Mouse (Mus musculus) c-Kit-negative CD71-positive TER-119-positive erythroid progenitor cells, embryonic 14.5 days (primary cell): ENCODE data around the gene Cdkn2aipnl.

Experiments used
- DNase-seq: peaks from one replicate; pipeline ENCODE4 v3.0.0-alpha.2; 2013; ENCODE audit warnings: low read depth, low spot score

The Cdkn2aipnl gene

DNA sequence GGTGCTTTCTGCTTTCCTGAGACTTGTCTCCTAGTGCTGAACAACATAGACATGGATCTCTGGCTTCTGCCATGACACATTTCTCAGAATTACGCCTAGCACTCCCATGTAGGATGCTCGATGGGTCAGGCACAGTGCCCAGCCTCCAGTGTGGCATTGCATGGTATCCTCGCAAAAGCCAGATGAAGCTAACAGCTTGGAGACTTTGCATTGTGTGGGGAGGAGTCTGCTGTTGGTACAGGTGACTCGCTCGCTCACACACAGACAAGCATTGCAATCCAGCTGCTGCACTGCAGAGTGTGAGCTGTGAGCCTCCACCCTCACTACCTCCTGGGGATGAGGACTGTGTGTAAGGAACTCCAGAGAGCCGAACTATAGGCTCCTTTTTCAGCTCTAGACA, 21.3 kb upstream of the Cdkn2aipnl start:
- no peak for DNase-seq

DNA sequence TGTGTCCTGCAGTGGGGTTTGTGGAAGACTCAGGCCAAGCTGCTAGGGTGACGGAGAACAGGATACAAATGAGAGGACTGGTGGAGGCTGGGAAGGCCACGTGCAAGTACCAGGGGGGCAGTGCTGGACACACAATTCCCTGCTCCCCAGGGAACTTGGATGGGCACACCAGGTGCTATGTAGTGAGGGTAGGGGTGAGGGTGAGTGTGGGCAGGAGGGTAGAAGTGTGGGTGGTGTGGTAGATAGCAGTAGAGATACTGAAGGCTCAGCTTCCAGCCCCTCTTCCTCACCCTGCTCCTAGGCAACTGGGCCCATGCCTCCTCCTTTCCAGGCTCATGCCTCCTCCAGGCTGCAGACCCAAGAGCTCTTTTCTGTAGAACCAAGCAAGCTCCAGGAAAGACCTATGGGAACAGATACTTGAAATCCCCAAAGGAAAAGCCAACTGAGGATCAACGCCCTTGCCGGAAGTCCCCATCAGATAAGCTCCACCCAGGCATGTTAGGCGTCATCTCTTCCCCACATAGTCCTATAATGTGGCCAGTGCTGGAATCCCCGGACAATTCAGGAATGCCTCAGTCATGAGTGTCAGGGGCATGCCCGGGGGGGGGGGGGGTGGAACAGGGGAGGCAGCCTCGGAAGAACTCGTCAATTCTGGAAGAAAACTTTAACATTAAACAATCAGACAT, 18.2 kb upstream of the Cdkn2aipnl start:
- DNase-seq, result no peak

- DNase-seq, result no peak
Measured at GRCm38 (mm10) chr11:51949919-51950318, 17.5 kb upstream of the Cdkn2aipnl start.

DNA sequence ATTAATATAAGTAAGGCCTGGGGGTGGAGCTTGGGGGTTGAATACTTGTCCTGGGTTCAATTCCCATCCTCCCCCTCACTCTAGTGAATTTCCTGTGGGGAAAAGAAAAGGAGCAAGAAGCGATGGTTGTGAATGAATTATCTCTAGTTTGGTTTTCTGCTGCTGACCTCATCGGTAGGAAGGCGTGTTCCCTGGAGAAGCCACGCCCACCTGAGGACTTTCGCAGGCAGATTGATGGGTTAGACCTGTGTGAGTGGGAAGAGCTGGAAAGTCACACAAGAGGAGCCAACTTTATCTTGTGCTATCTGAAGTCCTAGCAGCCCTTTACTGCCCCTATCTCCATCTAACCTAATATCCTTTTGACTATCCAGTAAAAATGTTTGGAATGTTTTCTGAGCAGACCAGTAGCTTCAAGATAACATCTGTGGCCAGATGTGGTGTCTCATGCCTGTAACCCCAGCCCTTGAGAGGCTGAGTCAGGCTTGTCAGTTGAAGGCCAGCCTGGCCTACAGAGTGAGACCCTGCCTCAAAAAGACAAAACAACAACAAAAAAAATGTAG, 15.5 kb upstream of the Cdkn2aipnl start:
- DNase-seq, result no peak

DNA sequence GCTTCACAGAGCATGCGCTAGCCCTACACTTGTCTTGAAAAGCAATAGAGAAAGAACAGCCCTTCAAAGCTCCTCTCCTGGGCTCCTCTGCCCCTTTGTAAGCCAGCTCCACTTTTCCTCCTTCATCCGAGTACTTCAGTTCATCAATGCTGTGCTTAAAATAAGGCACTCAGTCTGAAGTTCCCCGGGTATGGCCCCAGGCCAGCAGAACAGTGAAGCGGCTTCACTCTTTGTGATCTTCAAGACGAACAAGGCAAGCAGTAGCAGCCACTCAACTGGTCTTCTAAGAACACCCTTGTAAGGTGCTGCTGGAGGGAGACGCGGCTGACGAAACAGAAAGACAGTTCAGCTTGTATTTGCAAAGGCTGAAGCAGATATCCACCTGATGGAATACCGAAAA, 11.3 kb upstream of the Cdkn2aipnl start:
- no peak for DNase-seq

DNA sequence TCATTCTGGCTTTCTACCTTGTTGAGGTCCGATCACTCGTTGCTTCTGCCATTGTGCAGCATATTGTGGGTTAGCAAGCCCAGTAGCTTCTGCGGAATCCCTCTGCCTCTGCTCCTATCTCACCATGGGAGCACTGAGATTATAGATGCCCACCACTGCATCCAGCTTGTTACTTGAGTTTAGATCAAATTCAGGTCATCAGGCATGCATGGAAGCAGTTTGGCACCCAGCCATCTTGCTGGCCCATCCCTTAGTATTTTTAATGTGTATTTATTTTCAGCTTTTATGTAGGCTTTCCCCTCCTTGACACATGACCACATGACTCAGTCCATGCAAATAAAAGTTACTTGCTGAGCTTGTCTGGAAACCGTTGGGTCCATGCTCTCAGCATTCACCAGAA, 9.7 kb upstream of the Cdkn2aipnl start:
- DNase-seq, result no peak

DNA sequence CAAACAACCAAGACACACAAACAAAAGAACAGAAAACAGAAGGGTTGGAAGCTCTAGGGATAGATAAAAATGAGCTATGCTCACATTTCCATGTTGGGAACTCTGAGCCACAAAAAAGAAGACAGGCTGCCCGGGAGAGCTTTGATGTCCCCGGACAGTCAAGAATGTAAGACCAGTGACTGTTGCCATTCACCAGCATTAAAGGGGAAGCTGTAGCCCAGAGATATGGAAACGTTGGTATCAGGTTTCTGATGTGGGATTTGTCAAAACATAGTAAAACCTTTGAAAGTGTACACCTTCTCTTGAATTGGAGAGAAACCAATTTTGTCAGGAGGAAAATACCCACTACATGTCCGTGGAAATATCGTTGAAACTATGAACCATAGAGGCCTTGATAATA, 8.0 kb upstream of the Cdkn2aipnl start:
- no peak for DNase-seq

GRCm38 (mm10) chr11:51960061-51960460, 7.4 kb upstream of the Cdkn2aipnl start:
- DNase-seq, result no peak

DNA sequence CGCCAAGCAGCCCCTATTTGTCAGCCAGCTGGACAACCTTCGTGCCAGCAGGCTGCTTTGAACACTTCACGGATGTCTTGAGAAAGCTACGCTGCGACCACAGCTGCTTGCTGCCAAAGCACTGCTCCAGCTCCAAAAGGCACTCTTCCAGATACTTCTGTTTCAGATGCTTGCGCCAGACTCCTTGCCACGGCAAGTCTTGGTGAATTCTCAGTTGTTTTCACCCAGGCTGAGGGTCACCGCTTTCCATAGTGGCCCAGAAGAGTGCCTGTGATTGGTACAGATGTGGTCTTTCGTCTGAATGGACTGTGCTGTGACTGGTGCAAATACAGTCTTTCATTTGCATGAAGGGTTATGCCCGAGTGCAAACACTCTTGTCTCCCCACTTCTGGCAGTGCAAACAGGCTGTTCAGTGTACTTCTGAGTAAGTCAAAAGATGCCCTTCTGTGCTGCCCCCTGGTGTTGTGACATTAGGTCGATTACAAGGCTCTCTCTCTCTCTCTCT, 6.4 kb upstream of the Cdkn2aipnl start:
- DNase-seq, result no peak

GRCm38 (mm10) chr11:51961761-51962160, 5.7 kb upstream of the Cdkn2aipnl start:
- DNase-seq, result no peak

- no peak for DNase-seq
Measured at GRCm38 (mm10) chr11:51962277-51962676, 5.2 kb upstream of the Cdkn2aipnl start.

- DNase-seq, result no peak
Measured at GRCm38 (mm10) chr11:51966651-51967050, 810 bp upstream of the Cdkn2aipnl start.

- no peak for DNase-seq
Measured at GRCm38 (mm10) chr11:51968896-51969295, 1.4 kb downstream of the Cdkn2aipnl start.

DNA sequence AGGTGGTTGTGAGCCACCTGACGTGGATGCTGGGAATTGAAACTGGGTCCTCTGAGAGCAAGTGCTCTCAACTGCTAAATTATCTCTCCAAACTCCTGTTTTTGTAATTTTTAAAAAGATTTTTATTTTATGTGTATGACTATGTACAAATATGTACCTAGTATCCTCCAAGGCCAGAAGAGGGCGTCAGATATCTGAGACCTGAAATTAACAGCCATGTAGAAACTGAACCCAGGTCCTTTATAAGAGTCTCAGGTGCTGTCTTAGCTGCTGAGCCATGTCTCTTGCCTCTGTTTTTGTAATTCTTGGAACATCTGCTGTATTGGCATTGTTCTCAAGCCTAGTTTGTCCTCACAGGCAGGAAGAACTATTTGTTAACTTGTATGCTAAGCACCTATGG, 2.0 kb downstream of the Cdkn2aipnl start:
- no peak for DNase-seq

GRCm38 (mm10) chr11:51971644-51972043, 4.2 kb downstream of the Cdkn2aipnl start:
- DNase-seq, result no peak

DNA sequence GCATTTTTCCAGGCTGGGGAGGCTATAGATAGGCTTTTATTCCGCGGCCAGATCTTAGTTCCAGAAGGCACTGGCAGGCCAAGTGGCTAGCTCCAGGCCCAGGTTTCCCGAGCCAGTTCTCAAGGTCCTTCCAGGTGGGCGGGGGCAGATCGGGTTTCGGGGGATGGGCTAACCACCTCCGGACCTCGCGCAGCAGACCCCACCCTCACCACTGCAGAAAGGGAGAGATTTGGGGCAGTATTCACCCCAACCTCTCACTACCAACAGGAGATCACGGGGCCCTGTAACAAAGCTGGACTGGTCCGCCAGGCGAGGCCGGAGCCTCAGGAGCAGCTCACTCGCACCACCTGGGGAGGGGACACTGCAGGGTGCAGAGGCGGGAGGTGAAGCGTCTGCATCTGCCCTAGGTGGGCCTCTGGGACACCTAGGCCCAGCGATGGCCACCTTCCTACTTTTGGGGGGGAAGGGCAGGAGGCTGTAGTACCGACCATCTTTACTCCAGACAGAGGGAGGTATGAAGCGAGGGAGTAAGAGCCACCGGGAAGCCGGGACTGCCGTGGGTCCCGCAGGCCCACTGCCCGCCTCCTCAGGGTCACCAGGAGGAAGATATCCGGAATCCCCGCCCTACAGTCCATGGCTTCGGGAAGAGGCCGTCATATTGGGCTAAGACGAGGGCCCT, 32.3 kb downstream of the Cdkn2aipnl start:
- peak; percentile 21 for DNase-seq

DNA sequence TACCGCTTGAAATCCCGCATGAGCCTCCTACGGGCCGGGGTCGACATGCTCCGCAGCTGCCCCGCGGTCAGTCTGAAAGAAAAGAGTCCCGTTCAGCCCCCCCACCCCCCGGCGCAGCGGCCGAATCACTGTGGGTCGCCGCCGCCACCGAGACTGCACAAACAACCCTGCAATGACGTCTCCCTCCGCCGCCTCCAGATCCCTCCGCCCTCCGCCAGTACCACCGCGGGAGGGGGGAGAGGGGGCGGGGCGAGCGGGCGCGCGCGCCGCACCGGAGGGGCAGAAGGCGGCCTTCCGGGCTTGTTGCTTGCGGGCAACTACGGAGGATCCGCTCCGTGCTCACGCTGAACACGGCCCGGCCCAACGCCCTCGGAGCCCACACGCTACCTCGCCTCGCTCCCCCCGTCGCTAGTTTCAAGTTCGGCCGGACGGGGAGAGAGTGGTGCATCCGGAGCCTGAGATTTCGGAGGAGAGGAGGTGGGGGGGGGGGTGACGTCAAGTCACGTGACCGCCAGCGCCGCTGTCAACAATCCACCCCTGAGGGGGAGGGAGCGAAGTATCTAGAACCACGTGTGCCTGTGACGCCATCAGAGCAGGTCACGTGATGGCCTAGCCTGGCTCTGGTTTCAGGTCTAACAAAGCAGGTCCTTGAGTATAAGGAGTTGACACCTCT, 33.0 kb downstream of the Cdkn2aipnl start, which contains the start of gene Ube2b:
Gene Ube2b (minus strand): TSS at position 473 of the 673 bp plus-strand sequence.
- peak; percentile 94 for DNase-seq

DNA sequence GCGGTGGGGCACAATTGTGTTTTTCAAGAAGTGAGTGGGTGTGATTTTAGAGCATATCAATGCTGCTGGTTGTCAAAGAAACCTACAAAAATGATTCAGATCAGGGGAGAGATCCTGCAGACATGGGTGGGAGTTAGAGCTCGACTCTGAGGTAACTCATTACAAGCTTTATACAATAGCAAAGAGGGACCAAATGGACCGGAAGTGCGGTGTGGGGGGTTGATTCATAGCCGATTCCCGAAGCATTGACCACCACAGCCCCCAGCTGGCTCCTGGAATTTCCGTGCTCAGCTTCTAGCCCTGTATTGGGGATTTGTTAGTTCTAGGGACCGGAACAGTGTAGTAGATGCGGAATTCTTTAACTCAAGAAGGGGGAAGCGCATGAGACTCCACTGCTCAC, 33.9 kb downstream of the Cdkn2aipnl start:
- DNase-seq, result no peak

GRCm38 (mm10) chr11:52001861-52002260, 34.4 kb downstream of the Cdkn2aipnl start:
- DNase-seq, result no peak

DNA sequence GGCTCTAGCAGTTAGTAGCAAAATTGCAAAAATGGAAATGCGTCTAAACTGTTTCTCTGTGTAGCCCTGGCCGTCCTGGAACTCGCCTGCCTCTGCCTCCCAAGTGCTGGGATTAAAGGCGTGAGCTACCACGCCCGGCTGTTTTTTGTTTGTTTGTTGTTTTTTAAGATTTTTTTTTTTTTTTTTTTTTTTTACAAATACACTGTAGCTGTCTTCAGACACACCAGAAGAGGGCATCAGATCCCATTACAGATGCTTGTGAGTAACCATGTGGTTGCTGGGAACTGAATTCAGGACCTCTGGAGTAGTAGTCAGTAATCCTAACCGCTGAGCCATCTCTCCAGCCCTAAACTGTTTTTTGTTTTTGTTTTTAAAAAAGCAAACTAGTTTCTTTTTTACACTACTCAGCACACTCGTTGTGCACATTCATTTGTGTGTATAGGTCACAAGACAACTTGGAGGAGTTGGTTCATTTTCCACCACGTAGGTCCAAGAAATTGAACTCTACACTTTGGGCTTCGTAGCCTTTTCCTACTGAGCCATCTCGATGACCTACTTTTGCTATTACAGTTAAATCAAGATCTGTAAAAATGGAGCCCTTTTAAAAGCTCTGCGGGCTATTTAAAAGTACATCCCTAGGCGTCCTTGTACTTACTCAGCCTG, 35.5 kb downstream of the Cdkn2aipnl start:
- no peak for DNase-seq

DNA sequence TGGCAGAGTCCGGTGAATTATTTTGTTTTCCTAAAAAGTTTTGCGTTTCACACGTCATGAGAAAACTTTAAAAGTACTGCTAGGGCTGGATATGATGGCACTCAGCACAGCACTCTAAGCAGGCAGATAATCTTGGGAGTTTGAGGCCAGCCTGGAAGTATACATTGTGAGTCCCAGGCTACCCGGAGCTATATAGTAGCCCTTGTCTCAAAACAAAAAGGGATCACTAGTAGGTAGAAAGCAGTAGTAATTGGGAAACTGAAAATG, 36.0 kb downstream of the Cdkn2aipnl start:
- no peak for DNase-seq
